Mouse (Mus musculus) liver, postnatal 0 days (tissue): ENCODE measurements around the gene E2f4. TPM values are rescaled to one million over a fixed set of nuclear protein-coding genes. Genes with fewer than 3 reads are reported as not detected.

Experiments used
- ATAC-seq: fragments of 200-750 bp; cut with Nextera tagmentation; 2 replicates; pipeline ENCODE4 v1.8.0; 2017; ENCODE audit warnings: mild to moderate bottlenecking, moderate library complexity
- DNase-seq: peaks from one replicate; pipeline ENCODE4 v3.0.0-alpha.2; 2016
- H3K27ac ChIP-seq: fragments of 300-500 bp; sonication (generic); 2 replicates; pipeline ENCODE4 v1.5.1; 2014; ENCODE audit warnings: antibody characterized with exemption, moderate library complexity, mild to moderate bottlenecking, low read depth
- H3K27me3 ChIP-seq: fragments of 300-500 bp; sonication (generic); 2 replicates; pipeline ENCODE4 v1.6.1; 2014; ENCODE audit warnings: low read length, control low read depth, mixed read lengths; ENCODE audit not compliant: insufficient read depth
- H3K36me3 ChIP-seq: fragments of 300-500 bp; sonication (generic); replicated peaks from 2 replicates; pipeline ENCODE4 v1.6.1; 2014; ENCODE audit warnings: mild to moderate bottlenecking, control low read depth, low read length, moderate library complexity, mixed read lengths; ENCODE audit not compliant: insufficient read depth
- H3K4me1 ChIP-seq: fragments of 300-500 bp; sonication (generic); 2 replicates; pipeline ENCODE4 v1.6.1; 2014; ENCODE audit warnings: antibody characterized with exemption, mild to moderate bottlenecking, control low read depth; ENCODE audit not compliant: insufficient read depth
- H3K4me2 ChIP-seq: fragments of 300-500 bp; sonication (generic); 2 replicates; pipeline ENCODE4 v1.6.1; 2014; ENCODE audit warnings: low read depth, mild to moderate bottlenecking, low read length, moderate library complexity, mixed read lengths
- H3K4me3 ChIP-seq: fragments of 300-500 bp; sonication (generic); 2 replicates; pipeline ENCODE4 v1.5.1; 2014; ENCODE audit warnings: low read depth, low read length
- H3K9ac ChIP-seq: fragments of 300-500 bp; sonication (generic); replicated peaks from 2 replicates; pipeline ENCODE4 v1.6.1; 2014; ENCODE audit warnings: mild to moderate bottlenecking, moderate library complexity
- H3K9me3 ChIP-seq: fragments of 300-500 bp; sonication (generic); 2 replicates; pipeline ENCODE4 v1.6.1; 2016; ENCODE audit warnings: mild to moderate bottlenecking, control low read depth, low read length, mixed read lengths
- CTCF ChIP-seq: sonication (generic); IDR thresholded peaks from 2 replicates; pipeline ENCODE4 v1.5.1; 2016; ENCODE audit warnings: antibody characterized with exemption, low read depth
- EP300 ChIP-seq: IDR thresholded peaks from 2 replicates; pipeline ENCODE4 v1.6.1; 2016; ENCODE audit warnings: antibody characterized with exemption, low read depth, mild to moderate bottlenecking
- WGBS: fragments of 180-500 bp; shearing (Covaris S2); extraction: QIAGEN DNeasy Blood & Tissue Kit; methylation state at CpG from one replicate; pipeline ENCODE4 v1.1.7; 2014; ENCODE audit not compliant: insufficient replicate concordance; 5-methylcytosine and 5-hydroxymethylcytosine counted together
- polyA plus RNA-seq: library from polyadenylated mRNA; unstranded; fragments of >200 nt; fragmentation: Nextera tagmentation; extraction: Ambion mirVana; gene quantifications from 2 replicates; pipeline ENCODE4 v1.2.1, GENCODE M21; 2015

Gene E2f4
- polyA plus RNA-seq, 1 experiment from 2014 or later, result 62.9 TPM

DNA sequence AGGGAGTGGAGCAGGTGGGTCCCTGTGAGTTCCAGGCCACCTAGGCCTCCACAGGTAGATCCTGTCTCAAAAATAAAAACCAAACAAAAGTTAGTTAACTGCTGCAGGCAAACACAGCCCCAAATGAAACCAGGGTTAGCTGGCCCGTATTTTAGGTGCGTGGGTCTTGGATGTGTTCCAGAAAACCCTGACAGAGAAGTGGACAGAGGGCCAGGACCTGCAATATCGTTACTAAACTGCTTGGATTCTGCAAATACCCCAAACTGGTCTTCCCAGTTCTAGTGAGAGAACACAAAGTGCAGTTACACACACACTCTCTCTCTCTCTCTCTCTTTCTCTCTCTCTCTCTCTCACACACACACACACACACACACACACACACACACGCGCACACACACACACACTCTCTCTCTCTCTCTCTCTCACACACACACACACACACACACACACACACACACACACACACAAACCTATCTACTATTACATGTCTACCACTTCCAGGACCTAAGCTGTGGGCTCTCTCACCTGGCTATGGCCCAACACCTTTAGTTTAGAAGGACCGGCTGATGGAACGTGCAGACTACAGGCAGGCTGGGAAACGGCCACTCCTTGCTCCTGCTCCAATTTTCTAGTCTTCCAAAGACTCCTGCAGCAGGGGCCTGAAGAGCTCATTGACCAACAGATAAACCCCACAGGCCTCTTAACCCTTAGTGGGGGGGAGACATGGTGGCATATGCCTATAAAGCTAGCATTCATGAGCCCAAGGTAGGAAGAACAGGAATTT is 46.5 kb downstream of the E2f4 start:
- no peaks in the 10 kb centered on the region for H3K9me3 ChIP-seq
- H3K27me3 ChIP-seq, result peaks cover 19% of the 10 kb centered on the region
- H3K4me1 ChIP-seq, result peaks cover 48% of the 10 kb centered on the region
- WGBS, result 56% methylated on average over 6 of the region's 8 CpGs
- no peak overlapping the region for H3K27ac ChIP-seq
- ATAC-seq (no peak), DNase-seq (no peak)
- H3K36me3 ChIP-seq, result no peaks in the 10 kb centered on the region; the same call in 1 of the 2 replicates
- no peak overlapping the region for H3K4me3 ChIP-seq
- TF ChIP-seq EP300 (no peak), CTCF (no peak)
- no peak overlapping the region for H3K9ac ChIP-seq
- H3K4me2 ChIP-seq, result no peak overlapping the region

DNA sequence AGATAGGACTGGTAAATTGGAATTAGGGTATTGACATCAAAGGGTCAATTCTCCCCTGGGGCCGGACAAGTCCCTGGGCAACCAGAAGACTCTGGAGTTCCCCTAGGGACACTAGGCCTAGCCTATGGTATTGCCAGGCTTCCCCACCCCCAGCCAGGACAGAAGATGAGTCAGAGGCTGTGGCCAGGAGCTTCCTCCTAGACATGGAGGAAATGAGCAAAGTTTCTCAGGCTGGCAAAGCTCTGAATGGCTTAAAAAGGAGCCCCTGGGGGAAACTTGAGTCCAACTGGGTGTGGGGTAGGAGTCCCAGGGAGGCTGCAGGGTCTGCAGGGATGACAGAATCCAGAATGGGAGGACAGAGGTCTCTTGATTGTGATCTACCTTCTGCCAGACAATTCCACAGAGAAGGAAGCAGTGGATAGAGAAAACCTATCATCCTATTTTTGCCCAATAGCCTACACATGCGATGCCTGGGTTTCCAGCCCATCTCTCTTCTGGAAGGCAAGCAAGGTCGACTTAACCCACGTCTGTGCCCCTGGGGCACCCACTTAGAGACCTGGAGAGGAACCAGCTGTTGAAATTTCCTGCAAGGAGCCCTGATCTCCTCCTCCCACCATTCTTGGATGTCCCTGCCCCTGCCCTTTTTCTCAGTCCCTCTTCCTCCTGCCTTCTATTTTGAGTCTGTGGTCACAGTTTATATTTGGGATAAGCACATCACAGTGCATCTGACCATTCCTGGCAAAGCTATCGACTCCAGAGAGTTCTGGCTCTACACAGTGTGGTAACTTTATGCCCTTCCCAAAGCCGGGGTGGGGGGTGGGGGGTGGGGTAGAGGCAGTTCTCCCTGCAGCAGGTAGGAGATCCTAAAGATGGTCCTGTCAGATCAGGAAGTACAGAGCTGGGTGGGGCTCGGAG is 47.9 kb downstream of the E2f4 start:
- H3K4me3 ChIP-seq, result no peak overlapping the region
- DNase-seq, result peak; percentile 46
- no peak for ATAC-seq
- no peak for TF ChIP-seq EP300
- TF ChIP-seq CTCF, result no peak
- H3K4me2 ChIP-seq, result peak overlapping the region; percentile 83
- peaks cover 42% of the 10 kb centered on the region for H3K4me1 ChIP-seq
- no peaks in the 10 kb centered on the region; the same call in 1 of the 2 replicates for H3K36me3 ChIP-seq
- H3K27me3 ChIP-seq, result peaks cover 32% of the 10 kb centered on the region
- H3K27ac ChIP-seq, result peak overlapping the region; percentile 52
- 37% methylated on average over 7 of the region's 7 CpGs for WGBS
- H3K9ac ChIP-seq, result no peak overlapping the region
- no peaks in the 10 kb centered on the region for H3K9me3 ChIP-seq

DNA sequence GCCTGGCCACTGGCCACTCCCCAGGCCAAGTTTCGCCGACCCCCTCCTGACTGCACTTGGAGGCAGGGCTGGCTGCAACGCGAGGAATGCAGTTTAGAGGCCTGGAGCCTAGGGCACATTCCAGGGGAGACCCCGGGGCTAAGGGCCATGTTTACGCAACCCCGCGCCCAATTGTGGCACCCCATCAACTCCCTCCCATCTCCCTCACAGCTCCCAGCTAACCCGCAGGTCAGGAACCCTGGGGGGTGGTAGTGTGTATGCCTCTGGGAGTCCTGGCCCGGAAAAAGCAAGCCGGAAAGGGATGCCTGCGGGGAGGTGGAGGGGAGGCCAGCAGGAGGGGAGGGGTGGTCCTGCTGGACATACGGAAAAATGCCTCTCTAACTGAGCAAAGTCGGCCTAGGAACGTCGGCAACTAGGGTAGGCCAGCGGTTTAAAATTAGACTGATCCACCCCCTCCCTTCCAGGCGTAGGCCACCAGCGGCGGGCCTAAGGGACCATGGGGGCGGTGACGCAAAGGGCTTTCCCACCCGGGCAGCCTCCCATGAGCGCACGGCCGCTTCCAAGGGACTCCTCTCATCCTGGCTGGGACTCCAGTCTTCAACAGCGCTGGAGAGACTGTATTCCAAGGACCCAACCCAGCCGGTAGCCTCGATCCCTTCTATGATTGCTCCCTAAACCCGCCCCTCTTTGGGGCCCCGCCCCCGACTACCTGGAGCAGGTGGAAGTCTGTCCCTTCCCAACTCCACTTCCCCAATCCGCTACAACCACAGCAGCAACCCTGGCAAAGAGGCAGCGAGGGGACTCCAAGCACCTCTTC is 49.4 kb downstream of the E2f4 start:
- H3K4me3 ChIP-seq, result peak overlapping the region; percentile 63

DNA sequence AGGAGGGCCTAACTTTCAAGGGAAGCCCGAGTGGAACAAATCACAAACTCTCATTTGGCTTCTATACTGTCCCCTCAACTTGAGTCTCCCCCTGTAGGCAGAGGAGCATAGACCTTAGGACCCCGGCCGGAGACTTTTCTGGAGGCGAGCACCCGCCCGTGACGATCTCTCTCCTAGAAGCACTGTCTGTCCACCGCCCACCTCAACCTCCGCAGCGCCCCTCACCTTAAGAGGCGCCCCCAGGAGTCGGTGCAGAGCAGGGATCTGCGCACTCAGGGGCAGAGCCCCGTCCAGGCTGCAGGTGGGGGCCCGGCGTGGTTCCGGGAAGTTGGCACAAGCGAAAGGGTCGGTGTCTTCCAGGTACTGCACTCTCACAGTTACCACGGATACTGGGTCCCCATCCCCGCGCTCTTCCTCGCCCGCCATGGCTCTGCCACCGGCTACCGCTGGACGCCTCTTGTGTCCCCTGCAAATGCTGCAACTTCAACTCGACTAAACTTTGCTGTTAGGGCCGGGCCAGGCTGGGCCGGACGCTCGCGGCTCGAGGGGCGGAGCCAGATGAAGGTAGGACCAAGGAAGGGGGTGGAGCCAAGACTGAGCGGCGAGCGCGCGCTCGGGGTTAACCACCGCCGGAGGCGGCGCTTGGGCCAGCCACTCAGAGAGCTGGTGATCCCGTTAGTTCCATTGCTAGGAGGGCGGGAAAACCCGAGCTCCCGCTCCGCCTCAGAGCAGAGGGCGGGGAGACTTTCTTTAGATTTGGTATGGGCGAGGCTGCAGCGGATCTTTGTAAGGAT is 50.2 kb downstream of the E2f4 start, which contains the start of gene Fhod1:
Gene Fhod1 (minus strand): TSS at position 526 of the 794 bp plus-strand sequence.
- Histone ChIP-seq H3K4me3 (peak within 1 kb of the TSS; percentile 63), H3K27ac (peak within 1 kb of the TSS; percentile 41), H3K36me3 (no peaks in the 10 kb centered on the region; the same call in 1 of the 2 replicates), H3K27me3 (peaks cover 43% of the 10 kb centered on the region), H3K9me3 (no peaks in the 10 kb centered on the region), H3K4me1 (peaks cover 39% of the 10 kb centered on the region), H3K9ac (peak within 1 kb of the TSS; percentile 59), H3K4me2 (peak within 1 kb of the TSS; percentile 83)
- peak; percentile 86 for ATAC-seq
- WGBS, result under 1% methylated on average over 53 of the region's 53 CpGs
- DNase-seq, result peak; percentile 91
- TF ChIP-seq CTCF (peak; percentile 30; the same call in 1 of the 2 replicates), EP300 (no peak)

More for the DNA sequence above, 49.4 kb downstream of the E2f4 start:
- peaks cover 39% of the 10 kb centered on the region for H3K4me1 ChIP-seq
- peak overlapping the region; percentile 83 for H3K4me2 ChIP-seq
- peaks cover 43% of the 10 kb centered on the region for H3K27me3 ChIP-seq
- WGBS, result 9% methylated on average over 30 of the region's 34 CpGs
- ATAC-seq (0 out of 2 replicates have a peak, but pooled peaks have one; percentile 2), DNase-seq (peak; percentile 43)
- H3K27ac ChIP-seq, result peak overlapping the region; percentile 41
- H3K36me3 ChIP-seq, result no peaks in the 10 kb centered on the region; the same call in 1 of the 2 replicates
- TF ChIP-seq CTCF (no peak), EP300 (no peak)
- H3K9me3 ChIP-seq, result no peaks in the 10 kb centered on the region
- H3K9ac ChIP-seq, result peak overlapping the region; percentile 59
